Mouse (Mus musculus): ENCODE measurements at regions not wholly inside any gene's neighbourhood (a gene's known extent, or its start where the extent isn't known, plus 50 kb on each side); places are given as distances from the start of the nearest gene placed in this dataset.

GRCm38 (mm10) chrX:76077781-76078180, 186.3 kb upstream of the Cldn34b3 start:
- DNase-seq (ENCODE audit: low spot score) (no peak), ATAC-seq (ENCODE audit: low FRiP score) (no peak)
- no peaks in the 10 kb centered on the region for H3K36me3 ChIP-seq (ENCODE audit: control insufficient read depth, insufficient read depth, low read length)
- no peak overlapping the region for H3K4me2 ChIP-seq (replicated peaks; ENCODE audit: low read depth, low read length)
- no peaks in the 10 kb centered on the region for H3K27me3 ChIP-seq (ENCODE audit: control insufficient read depth, insufficient read depth, low read length)
- no peaks in the 10 kb centered on the region for H3K4me1 ChIP-seq (replicated peaks; ENCODE audit: control insufficient read depth, insufficient read depth, low read length)
- H3K9me3 ChIP-seq (ENCODE audit: control insufficient read depth, low read length) = no peaks in the 10 kb centered on the region
- WGBS = 54% methylated on average over 3 of the region's 3 CpGs
- no peak overlapping the region for H3K9ac ChIP-seq (ENCODE audit: low read depth, low read length)
- H3K4me3 ChIP-seq (ENCODE audit: low read depth, low read length) = no peak overlapping the region
- no peak overlapping the region for H3K27ac ChIP-seq (ENCODE audit: low read depth, low read length)

DNA sequence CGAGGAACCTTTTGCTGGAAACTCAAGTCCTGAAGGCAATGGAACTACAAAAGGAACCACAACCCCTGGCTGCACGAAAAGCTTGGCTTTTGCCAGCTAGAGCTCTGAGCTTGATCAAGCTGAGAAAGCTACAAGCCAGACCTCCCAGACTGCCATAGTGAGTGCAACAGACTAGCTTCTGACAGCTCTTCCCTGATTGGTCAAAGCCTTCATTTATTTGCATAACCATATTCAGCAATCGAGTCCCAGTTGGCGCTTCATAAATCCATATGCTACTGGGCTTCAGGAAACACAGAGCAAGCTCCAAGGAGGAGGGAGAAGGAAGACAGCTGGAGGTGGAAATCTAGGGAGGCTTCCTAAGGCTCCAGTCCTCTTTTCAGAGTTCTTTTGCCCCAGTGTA, 181.4 kb upstream of the Cldn34b3 start:
- no peak for ATAC-seq (ENCODE audit: low FRiP score)
- no peaks in the 10 kb centered on the region for H3K36me3 ChIP-seq (ENCODE audit: control insufficient read depth, insufficient read depth, low read length)
- H3K4me3 ChIP-seq (ENCODE audit: low read depth, low read length) = no peak overlapping the region
- H3K27me3 ChIP-seq (ENCODE audit: control insufficient read depth, insufficient read depth, low read length) = no peaks in the 10 kb centered on the region
- no peak overlapping the region for H3K27ac ChIP-seq (ENCODE audit: low read depth, low read length)
- H3K9me3 ChIP-seq (ENCODE audit: control insufficient read depth, low read length) = no peaks in the 10 kb centered on the region
- DNase-seq (ENCODE audit: low spot score) = no peak
- H3K4me2 ChIP-seq (replicated peaks; ENCODE audit: low read depth, low read length) = no peak overlapping the region
- no peaks in the 10 kb centered on the region for H3K4me1 ChIP-seq (replicated peaks; ENCODE audit: control insufficient read depth, insufficient read depth, low read length)
- H3K9ac ChIP-seq (ENCODE audit: low read depth, low read length) = no peak overlapping the region
- WGBS = 71% methylated on average over 4 of the region's 4 CpGs

- WGBS = 82% methylated on average over 4 of the region's 4 CpGs
- no peak for DNase-seq (ENCODE audit: low spot score)
These were observed 153.2 kb upstream of the Cldn34b3 start for GRCm38 (mm10) chrX:76110763-76111474.

GRCm38 (mm10) chrX:76116086-76116485, 148.0 kb upstream of the Cldn34b3 start:
- Histone ChIP-seq H3K27me3 (ENCODE audit: control insufficient read depth, insufficient read depth, low read length) (no peaks in the 10 kb centered on the region), H3K9me3 (ENCODE audit: control insufficient read depth, low read length) (no peaks in the 10 kb centered on the region), H3K36me3 (ENCODE audit: control insufficient read depth, insufficient read depth, low read length) (no peaks in the 10 kb centered on the region), H3K27ac (ENCODE audit: low read depth, low read length) (no peak overlapping the region), H3K4me3 (ENCODE audit: low read depth, low read length) (no peak overlapping the region), H3K4me2 (replicated peaks; ENCODE audit: low read depth, low read length) (no peak overlapping the region), H3K4me1 (replicated peaks; ENCODE audit: control insufficient read depth, insufficient read depth, low read length) (no peaks in the 10 kb centered on the region), H3K9ac (ENCODE audit: low read depth, low read length) (no peak overlapping the region)
- ATAC-seq (ENCODE audit: low FRiP score) (no peak), DNase-seq (ENCODE audit: low spot score) (no peak)
- WGBS = 43% methylated on average over 1 of the region's 1 CpGs

More at GRCm38 (mm10) chrX:76110763-76111474, 153.2 kb upstream of the Cldn34b3 start:
- Histone ChIP-seq H3K36me3 (ENCODE audit: control insufficient read depth, insufficient read depth, low read length) (no peaks in the 10 kb centered on the region), H3K9me3 (ENCODE audit: control insufficient read depth, low read length) (no peaks in the 10 kb centered on the region), H3K27me3 (ENCODE audit: control insufficient read depth, insufficient read depth, low read length) (no peaks in the 10 kb centered on the region), H3K4me2 (replicated peaks; ENCODE audit: low read depth, low read length) (no peak overlapping the region), H3K27ac (ENCODE audit: low read depth, low read length) (no peak overlapping the region), H3K9ac (ENCODE audit: low read depth, low read length) (no peak overlapping the region), H3K4me3 (ENCODE audit: low read depth, low read length) (no peak overlapping the region), H3K4me1 (replicated peaks; ENCODE audit: control insufficient read depth, insufficient read depth, low read length) (no peaks in the 10 kb centered on the region)
- no peak for ATAC-seq (ENCODE audit: low FRiP score)

- no peak for DNase-seq (ENCODE audit: low spot score)
- no peak overlapping the region for H3K4me3 ChIP-seq (ENCODE audit: low read depth, low read length)
These were observed 147.5 kb upstream of the Cldn34b3 start for GRCm38 (mm10) chrX:76116562-76116961.

GRCm38 (mm10) chrX:76120936-76121335, 143.2 kb upstream of the Cldn34b3 start:
- Histone ChIP-seq H3K9me3 (ENCODE audit: control insufficient read depth, low read length) (no peaks in the 10 kb centered on the region), H3K36me3 (ENCODE audit: control insufficient read depth, insufficient read depth, low read length) (no peaks in the 10 kb centered on the region), H3K4me1 (replicated peaks; ENCODE audit: control insufficient read depth, insufficient read depth, low read length) (no peaks in the 10 kb centered on the region), H3K4me2 (replicated peaks; ENCODE audit: low read depth, low read length) (no peak overlapping the region), H3K9ac (ENCODE audit: low read depth, low read length) (no peak overlapping the region), H3K27ac (ENCODE audit: low read depth, low read length) (no peak overlapping the region), H3K27me3 (ENCODE audit: control insufficient read depth, insufficient read depth, low read length) (no peaks in the 10 kb centered on the region), H3K4me3 (ENCODE audit: low read depth, low read length) (no peak overlapping the region)
- WGBS = 57% methylated on average over 3 of the region's 3 CpGs
- ATAC-seq (ENCODE audit: low FRiP score) (no peak), DNase-seq (ENCODE audit: low spot score) (no peak)

More at GRCm38 (mm10) chrX:76116562-76116961, 147.5 kb upstream of the Cldn34b3 start:
- Histone ChIP-seq H3K9ac (ENCODE audit: low read depth, low read length) (no peak overlapping the region), H3K27ac (ENCODE audit: low read depth, low read length) (no peak overlapping the region), H3K9me3 (ENCODE audit: control insufficient read depth, low read length) (no peaks in the 10 kb centered on the region), H3K36me3 (ENCODE audit: control insufficient read depth, insufficient read depth, low read length) (no peaks in the 10 kb centered on the region), H3K4me1 (replicated peaks; ENCODE audit: control insufficient read depth, insufficient read depth, low read length) (no peaks in the 10 kb centered on the region), H3K27me3 (ENCODE audit: control insufficient read depth, insufficient read depth, low read length) (no peaks in the 10 kb centered on the region), H3K4me2 (replicated peaks; ENCODE audit: low read depth, low read length) (no peak overlapping the region)
- 76% methylated on average over 1 of the region's 1 CpGs for WGBS
- no peak for ATAC-seq (ENCODE audit: low FRiP score)

GRCm38 (mm10) chrX:76123355-76123754, 140.7 kb upstream of the Cldn34b3 start:
- 47% methylated on average over 2 of the region's 2 CpGs for WGBS
- H3K36me3 ChIP-seq (ENCODE audit: control insufficient read depth, insufficient read depth, low read length) = no peaks in the 10 kb centered on the region
- H3K9me3 ChIP-seq (ENCODE audit: control insufficient read depth, low read length) = no peaks in the 10 kb centered on the region
- no peaks in the 10 kb centered on the region for H3K27me3 ChIP-seq (ENCODE audit: control insufficient read depth, insufficient read depth, low read length)
- no peak overlapping the region for H3K4me2 ChIP-seq (replicated peaks; ENCODE audit: low read depth, low read length)
- no peak for DNase-seq (ENCODE audit: low spot score)
- H3K27ac ChIP-seq (ENCODE audit: low read depth, low read length) = no peak overlapping the region
- H3K4me1 ChIP-seq (replicated peaks; ENCODE audit: control insufficient read depth, insufficient read depth, low read length) = no peaks in the 10 kb centered on the region
- no peak overlapping the region for H3K4me3 ChIP-seq (ENCODE audit: low read depth, low read length)
- ATAC-seq (ENCODE audit: low FRiP score) = no peak
- no peak overlapping the region for H3K9ac ChIP-seq (ENCODE audit: low read depth, low read length)

DNA sequence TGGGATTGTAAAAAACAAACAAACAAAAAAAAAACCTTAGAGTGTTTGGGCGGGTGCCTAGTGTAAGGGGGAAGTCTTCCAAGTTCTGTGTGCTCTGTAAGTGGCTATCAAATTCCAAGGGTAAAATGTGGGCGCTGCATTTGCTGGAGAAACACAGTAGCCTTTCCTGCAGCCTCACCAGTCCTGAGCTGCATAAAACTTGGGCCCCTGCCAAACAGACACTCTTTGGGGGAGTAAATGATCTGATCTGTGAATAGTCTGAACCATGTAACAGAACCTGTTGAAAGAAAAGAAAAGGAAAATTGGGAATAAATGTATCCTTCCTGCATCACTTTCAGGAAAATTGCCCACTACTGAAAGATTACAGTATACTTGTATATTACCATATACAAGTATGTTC, 126.4 kb upstream of the Cldn34b3 start:
- ATAC-seq (ENCODE audit: low FRiP score) (no peak), DNase-seq (ENCODE audit: low spot score) (no peak)
- Histone ChIP-seq H3K27me3 (ENCODE audit: control insufficient read depth, insufficient read depth, low read length) (no peaks in the 10 kb centered on the region), H3K9ac (ENCODE audit: low read depth, low read length) (no peak overlapping the region), H3K4me1 (replicated peaks; ENCODE audit: control insufficient read depth, insufficient read depth, low read length) (no peaks in the 10 kb centered on the region), H3K9me3 (ENCODE audit: control insufficient read depth, low read length) (no peaks in the 10 kb centered on the region), H3K36me3 (ENCODE audit: control insufficient read depth, insufficient read depth, low read length) (no peaks in the 10 kb centered on the region), H3K27ac (ENCODE audit: low read depth, low read length) (no peak overlapping the region), H3K4me3 (ENCODE audit: low read depth, low read length) (no peak overlapping the region), H3K4me2 (replicated peaks; ENCODE audit: low read depth, low read length) (no peak overlapping the region)
- WGBS = 61% methylated on average over 2 of the region's 2 CpGs

- DNase-seq (ENCODE audit: low spot score) (no peak), ATAC-seq (ENCODE audit: low FRiP score) (no peak)
- Histone ChIP-seq H3K9ac (ENCODE audit: low read depth, low read length) (no peak overlapping the region), H3K27ac (ENCODE audit: low read depth, low read length) (no peak overlapping the region), H3K36me3 (ENCODE audit: control insufficient read depth, insufficient read depth, low read length) (no peaks in the 10 kb centered on the region), H3K9me3 (ENCODE audit: control insufficient read depth, low read length) (no peaks in the 10 kb centered on the region), H3K4me3 (ENCODE audit: low read depth, low read length) (no peak overlapping the region), H3K4me1 (replicated peaks; ENCODE audit: control insufficient read depth, insufficient read depth, low read length) (no peaks in the 10 kb centered on the region), H3K4me2 (replicated peaks; ENCODE audit: low read depth, low read length) (no peak overlapping the region), H3K27me3 (ENCODE audit: control insufficient read depth, insufficient read depth, low read length) (no peaks in the 10 kb centered on the region)
- 80% methylated on average over 2 of the region's 2 CpGs for WGBS
These were observed 123.1 kb upstream of the Cldn34b3 start for GRCm38 (mm10) chrX:76141022-76141421.
